Comparison of ENCODE assay signal across 8 mouse cellular contexts in the genomic region with DNA sequence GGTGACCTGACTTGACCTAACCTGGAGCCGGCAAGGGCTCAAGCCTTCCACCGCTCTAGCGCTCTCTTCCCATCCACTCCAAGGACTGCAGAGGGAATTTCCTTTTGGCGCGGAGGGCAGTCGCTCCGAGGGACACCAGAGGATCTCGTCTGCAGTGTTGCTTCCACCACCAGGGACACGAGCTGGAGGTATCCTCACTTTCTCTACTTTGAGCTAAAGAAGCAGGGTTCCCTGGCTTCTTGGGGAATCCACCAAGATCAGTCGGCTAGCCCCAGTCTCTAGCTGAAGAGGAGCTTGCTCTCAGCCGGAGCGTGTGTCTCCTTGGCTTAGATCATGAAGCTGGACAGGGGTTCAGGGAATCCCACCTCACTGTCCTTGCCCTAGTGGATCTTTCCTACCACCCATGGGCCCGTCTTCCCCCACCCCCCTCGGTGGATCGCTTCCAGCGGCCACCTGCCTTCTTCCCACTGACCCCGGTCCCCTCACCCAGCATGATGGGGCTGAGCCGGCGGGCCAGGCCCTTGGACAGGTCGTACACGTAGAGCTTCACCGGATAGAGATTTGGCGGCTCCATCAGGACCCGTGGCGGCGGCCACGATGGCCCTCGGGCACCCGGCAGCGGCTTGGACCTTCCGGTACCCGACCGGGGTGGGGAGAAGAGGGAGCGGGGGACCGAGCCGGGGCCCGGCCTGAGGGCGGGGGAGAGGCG. TPM values are rescaled to one million over a fixed set of nuclear protein-coding genes. Genes with fewer than 3 reads are reported as not detected.
DNase-seq lines count a peak whose midpoint lies in the region; ATAC-seq and TF ChIP-seq lines count a peak whose summit lies in the region.

No protein-coding gene starts in this region.

- TF ChIP-seq CTCF in liver, embryonic 14.5 days (IDR thresholded peaks at IDR 0.05; ENCODE audit: low read depth): peak; percentile 30; the same call in 1 of the 2 replicates

- peaks cover 2 to 20% of the 10 kb centered on the region in 2 experiments for H3K4me1 ChIP-seq in liver, embryonic 14.5 days (replicated peaks; ENCODE audit: control insufficient read depth in 2 of 2, insufficient read depth in 2 of 2, low read length in 1 of 2)

- H3K9ac ChIP-seq in liver, embryonic 14.5 days (replicated peaks): peak overlapping the region; percentile 87

- H3K27ac ChIP-seq in liver, embryonic 14.5 days: peak overlapping the region; percentile 34

- no peaks in the 10 kb centered on the region for H3K9me3 ChIP-seq in liver, embryonic 14.5 days (ENCODE audit: control insufficient read depth, low read length)

- peak overlapping the region; percentile 89 for H3K4me2 ChIP-seq in liver, embryonic 14.5 days (ENCODE audit: low read depth)

- ATAC-seq in liver, embryonic 14.5 days (ENCODE audit: insufficient read depth): peak; percentile 2; the same call in 1 of the 2 replicates

- H3K27me3 ChIP-seq in liver, embryonic 14.5 days (ENCODE audit: control insufficient read depth, insufficient read depth, low read length): no peaks in the 10 kb centered on the region

- peak; percentile 15 for DNase-seq in urinary bladder, postnatal 14 days (ENCODE audit: low spot score)
- no peak for DNase-seq in urinary bladder, adult 18-20 months (ENCODE audit: low spot score in 2 of 2)
- DNase-seq in cerebellum, postnatal 14 days: peak; percentile 55 to 71
- DNase-seq in gastrocnemius, postnatal 25 days: peak; percentile 11
- DNase-seq in kidney, adult 9 months: peak; percentile 35
- DNase-seq in liver, embryonic 14.5 days (ENCODE audit: low read depth in 3 of 3, low spot score in 3 of 3): peak in 1 of 3 experiments; percentile 23
- peak; percentile 55 for DNase-seq in neural tube, embryonic 10.5 days (ENCODE audit: extremely low spot score, low spot score)
- DNase-seq in thymus, postnatal 36 days: peak; percentile 36 to 54

- no peak for TF ChIP-seq EP300 in liver, embryonic 14.5 days (IDR thresholded peaks at IDR 0.05; ENCODE audit: low read depth)

- under 1% methylated on average over 39 of the region's 39 CpGs for WGBS in liver, embryonic 14.5 days (ENCODE audit: insufficient replicate concordance)

- H3K36me3 ChIP-seq in liver, embryonic 14.5 days (replicated peaks; ENCODE audit: control insufficient read depth, insufficient read depth, low read depth): peaks cover 8% of the 10 kb centered on the region

- peak overlapping the region; percentile 78 to 84 for H3K4me3 ChIP-seq in liver, embryonic 14.5 days (ENCODE audit: insufficient read depth in 1 of 2, low read depth in 2 of 2, low read length in 2 of 2)

RNA-seq across cellular contexts. Expression of a gene that starts 18.1 kb away (rescaled TPM):
- 10 to 100 TPM; 19.0 to 25.7 TPM for total RNA-seq in gastrocnemius, postnatal 25 days (2021)
- 8.3 and 9.3 TPM in 2 replicates for polyA plus RNA-seq in liver, embryonic 14.5 days (2012; rRNA removed)
- polyA plus RNA-seq in liver, embryonic 14.5 days (2014; fragmentation: Nextera tagmentation; extraction: Ambion mirVana): 8.6 and 11.3 TPM in 2 replicates

RNA-seq across cellular contexts. Expression of a gene that starts 27.9 kb away (rescaled TPM):
- total RNA-seq in gastrocnemius, postnatal 25 days (2021): 10 to 100 TPM; 20.8 to 24.9 TPM
- 13.9 and 22.1 TPM in 2 replicates for polyA plus RNA-seq in liver, embryonic 14.5 days (2012; rRNA removed)
- polyA plus RNA-seq in liver, embryonic 14.5 days (2014; fragmentation: Nextera tagmentation; extraction: Ambion mirVana): 52.9 and 62.3 TPM in 2 replicates

RNA-seq across cellular contexts. Expression of a gene that starts 31.9 kb away (rescaled TPM):
- 10 to 100 TPM; 44.6 to 48.5 TPM for total RNA-seq in gastrocnemius, postnatal 25 days (2021)
- polyA plus RNA-seq in liver, embryonic 14.5 days (2012; rRNA removed): 78.8 and 83.1 TPM in 2 replicates
- polyA plus RNA-seq in liver, embryonic 14.5 days (2014; fragmentation: Nextera tagmentation; extraction: Ambion mirVana): 187 TPM in 2 replicates

RNA-seq across cellular contexts. Expression of a gene that starts 35.2 kb away (rescaled TPM):
- not detected for total RNA-seq in gastrocnemius, postnatal 25 days (2021)
- polyA plus RNA-seq in liver, embryonic 14.5 days (2012; rRNA removed): not detected in 2 replicates
- not detected in 2 replicates for polyA plus RNA-seq in liver, embryonic 14.5 days (2014; fragmentation: Nextera tagmentation; extraction: Ambion mirVana)

RNA-seq across cellular contexts. Expression of a gene that starts 43.4 kb away (rescaled TPM):
- total RNA-seq in gastrocnemius, postnatal 25 days (2021): not detected
- not detected in 2 replicates for polyA plus RNA-seq in liver, embryonic 14.5 days (2012; rRNA removed)
- polyA plus RNA-seq in liver, embryonic 14.5 days (2014; fragmentation: Nextera tagmentation; extraction: Ambion mirVana): not detected in 2 replicates

Comparison
In these comparisons a context has a peak if more than half of its experiments do, and no peak if none do; other contexts are left out.
1. DNase-seq: peak in urinary bladder, postnatal 14 days (single experiment), cerebellum, postnatal 14 days (2 of 2), gastrocnemius, postnatal 25 days (single experiment), kidney, adult 9 months (single experiment), neural tube, embryonic 10.5 days (single experiment) and thymus, postnatal 36 days (2 of 2); none in urinary bladder, adult 18-20 months (0 of 2).